Mouse (Mus musculus) forebrain, embryonic 15.5 days (tissue): ENCODE measurements around the gene Tmem185a. TPM values are rescaled to one million over a fixed set of nuclear protein-coding genes. Genes with fewer than 3 reads are reported as not detected.
"Not testable (repeated sequence)": the region's sequence is repeated elsewhere in the genome, so short reads cannot be mapped to it uniquely, and the experiment has no call there.

Source experiments
- ATAC-seq: fragments of 200-750 bp; cut with Nextera tagmentation; replicated peaks from 2 replicates; pipeline ENCODE4 v1.8.0; 2017; ENCODE audit warnings: mild to moderate bottlenecking, moderate TSS enrichment, moderate library complexity
- H3K27ac ChIP-seq: fragments of 300-500 bp; sonication (generic); replicated peaks from 2 replicates; pipeline ENCODE4 v1.5.1; 2015; ENCODE audit warnings: mild to moderate bottlenecking, inconsistent platforms
- H3K27me3 ChIP-seq: fragments of 300-500 bp; sonication (generic); 2 replicates; pipeline ENCODE4 v1.6.1; 2015; ENCODE audit warnings: inconsistent platforms
- H3K36me3 ChIP-seq: fragments of 300-500 bp; sonication (generic); 2 replicates; pipeline ENCODE4 v1.6.1; 2015; ENCODE audit warnings: mild to moderate bottlenecking, inconsistent platforms
- H3K4me1 ChIP-seq: fragments of 300-500 bp; sonication (generic); 2 replicates; pipeline ENCODE4 v1.6.1; 2015; ENCODE audit warnings: inconsistent platforms
- H3K4me2 ChIP-seq: fragments of 300-500 bp; sonication (generic); replicated peaks from 2 replicates; pipeline ENCODE4 v1.6.1; 2015; ENCODE audit warnings: mild to moderate bottlenecking, inconsistent platforms
- H3K4me3 ChIP-seq: fragments of 300-500 bp; sonication (generic); 2 replicates; pipeline ENCODE4 v1.5.1; 2015; ENCODE audit warnings: mild to moderate bottlenecking, inconsistent platforms
- H3K9ac ChIP-seq: fragments of 300-500 bp; sonication (generic); replicated peaks from 2 replicates; pipeline ENCODE4 v1.6.1; 2015; ENCODE audit warnings: mild to moderate bottlenecking, inconsistent platforms
- H3K9me3 ChIP-seq: fragments of 300-500 bp; sonication (generic); 2 replicates; pipeline ENCODE4 v1.6.1; 2016; ENCODE audit warnings: inconsistent platforms
- WGBS: fragments of 180-500 bp; shearing (Covaris S2); methylation state at CpG from one replicate; pipeline ENCODE4 v1.1.7; 2015; ENCODE audit warnings: mixed read lengths; 5-methylcytosine and 5-hydroxymethylcytosine counted together
- polyA plus RNA-seq: library from polyadenylated mRNA; unstranded; fragments of >200 nt; fragmentation: Nextera tagmentation; extraction: Ambion mirVana; gene quantifications from 2 replicates; pipeline ENCODE4 v1.2.1, GENCODE M21; 2015

Tmem185a gene
- polyA plus RNA-seq: 50.0 and 51.1 TPM in 2 replicates

DNA sequence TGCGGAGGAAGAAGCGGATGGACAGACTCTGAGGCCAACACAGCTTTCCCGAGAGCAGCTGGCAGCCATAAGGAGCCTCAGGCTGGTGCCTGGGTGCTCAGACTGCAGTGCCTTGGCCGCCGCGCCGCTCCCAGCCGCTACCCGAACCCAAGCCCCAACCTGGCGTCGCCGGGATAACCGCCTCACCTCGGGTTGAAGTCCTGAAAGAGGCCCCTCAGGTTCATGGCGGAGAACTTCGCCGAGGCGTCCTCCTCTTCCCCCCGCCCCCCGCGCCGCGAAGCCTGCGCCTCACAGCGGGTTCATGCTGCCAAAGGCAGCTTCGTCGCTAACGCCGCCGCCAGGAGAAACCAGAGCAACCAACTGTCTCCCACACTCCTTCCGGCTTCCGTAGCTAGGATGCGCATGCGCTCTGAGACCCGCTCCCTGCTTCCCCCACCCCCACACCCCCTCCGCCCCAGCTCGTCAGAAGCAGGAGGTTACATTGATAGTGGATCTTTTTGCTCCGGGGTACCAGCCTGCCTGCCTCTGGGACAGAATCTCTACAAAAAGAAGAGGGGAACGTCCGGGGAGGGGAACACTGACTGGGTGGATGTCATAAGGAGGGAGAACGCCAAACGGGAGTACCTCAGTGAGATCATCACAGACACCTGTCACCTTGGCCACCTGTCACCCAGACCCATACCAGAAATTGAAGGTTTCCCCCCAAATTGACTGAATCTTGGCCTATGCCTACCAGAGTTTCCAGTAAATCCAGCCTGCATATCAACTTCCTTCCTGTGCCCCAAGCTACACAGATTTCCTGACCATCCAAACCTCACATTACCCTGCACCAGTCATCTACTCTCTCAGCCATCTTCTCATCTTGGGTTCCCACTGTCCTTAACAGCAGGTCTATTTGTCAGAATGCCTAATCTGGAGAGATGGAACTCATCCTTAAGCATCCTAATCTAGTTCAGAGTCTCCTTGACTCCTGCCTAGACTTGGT lies at the start of gene Tmem185a:
TSS of gene Tmem185a (minus strand) at position 389 of the 985 bp plus-strand sequence.
- ATAC-seq: peak; percentile 96
- Histone ChIP-seq H3K4me1 (peaks cover 13% of the 10 kb centered on the region), H3K36me3 (no peaks in the 10 kb centered on the region), H3K27me3 (no peaks in the 10 kb centered on the region), H3K4me3 (peak within 1 kb of the TSS; percentile 63), H3K9ac (peak within 1 kb of the TSS; percentile 66), H3K9me3 (no peaks in the 10 kb centered on the region), H3K4me2 (peak within 1 kb of the TSS; percentile 47), H3K27ac (peak within 1 kb of the TSS; percentile 89)
- WGBS: 28% methylated on average over 42 of the region's 42 CpGs

DNA sequence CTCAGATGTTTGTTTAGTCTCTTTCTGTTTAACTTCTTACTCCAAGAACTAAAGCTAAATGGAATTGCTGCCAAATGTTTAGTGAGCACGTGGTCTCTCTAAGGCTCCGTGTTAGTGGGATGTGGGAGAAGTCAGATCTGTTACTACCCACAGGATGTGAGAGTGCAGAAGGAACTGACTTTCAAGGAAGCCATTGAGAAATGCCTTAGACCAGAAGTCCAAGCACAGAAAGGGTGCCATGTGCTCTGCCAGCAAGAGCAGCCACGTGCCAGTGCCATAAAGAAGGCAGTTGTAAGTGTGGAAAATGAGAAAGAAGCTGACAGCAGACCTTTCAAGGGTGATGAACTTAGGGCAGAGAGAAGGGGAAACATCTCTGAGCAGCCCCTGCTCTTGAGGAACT lies 37.4 kb upstream of the Tmem185a start:
- H3K27me3 ChIP-seq, H3K9ac ChIP-seq, H3K9me3 ChIP-seq, ATAC-seq, H3K4me3 ChIP-seq, H3K36me3 ChIP-seq, H3K27ac ChIP-seq, H3K4me2 ChIP-seq, H3K4me1 ChIP-seq: not testable (repeated sequence)
- 77% methylated on average over 3 of the region's 3 CpGs for WGBS

- H3K27me3 ChIP-seq, H3K4me2 ChIP-seq, H3K36me3 ChIP-seq, H3K27ac ChIP-seq, H3K9ac ChIP-seq, ATAC-seq, H3K4me3 ChIP-seq, H3K4me1 ChIP-seq, H3K9me3 ChIP-seq: not testable (repeated sequence)
- WGBS: no CpG with 5 or more reads among the region's 1 CpGs
Observed at GRCm38 (mm10) chrX:70487328-70487727, 10.3 kb upstream of the Tmem185a start.

DNA sequence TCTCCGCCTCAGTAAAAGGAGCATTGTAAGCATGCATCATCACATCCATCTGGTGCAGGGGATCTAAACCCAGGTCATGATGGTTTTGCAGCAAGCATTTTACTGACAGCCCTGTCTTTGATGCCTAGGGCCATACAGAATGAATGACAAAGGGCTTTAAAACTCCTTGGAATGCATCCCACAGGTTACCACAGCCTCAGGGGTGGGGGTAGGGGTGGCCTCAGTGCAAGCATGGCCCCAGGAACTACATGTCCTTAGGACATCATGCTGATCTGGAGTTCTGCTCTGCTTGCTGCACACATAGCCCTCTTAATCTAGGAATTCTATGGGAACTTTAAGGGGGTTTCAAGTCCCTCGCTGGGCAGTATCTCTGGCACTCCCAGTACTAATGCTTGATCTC lies 5.2 kb upstream of the Tmem185a start:
- Histone ChIP-seq H3K4me1 (no peaks in the 10 kb centered on the region), H3K36me3 (no peaks in the 10 kb centered on the region), H3K9me3 (no peaks in the 10 kb centered on the region), H3K4me2 (no peak overlapping the region), H3K9ac (no peak overlapping the region), H3K4me3 (no peak overlapping the region), H3K27ac (no peak overlapping the region), H3K27me3 (no peaks in the 10 kb centered on the region)
- no peak for ATAC-seq
- 59% methylated on average over 2 of the region's 2 CpGs for WGBS

DNA sequence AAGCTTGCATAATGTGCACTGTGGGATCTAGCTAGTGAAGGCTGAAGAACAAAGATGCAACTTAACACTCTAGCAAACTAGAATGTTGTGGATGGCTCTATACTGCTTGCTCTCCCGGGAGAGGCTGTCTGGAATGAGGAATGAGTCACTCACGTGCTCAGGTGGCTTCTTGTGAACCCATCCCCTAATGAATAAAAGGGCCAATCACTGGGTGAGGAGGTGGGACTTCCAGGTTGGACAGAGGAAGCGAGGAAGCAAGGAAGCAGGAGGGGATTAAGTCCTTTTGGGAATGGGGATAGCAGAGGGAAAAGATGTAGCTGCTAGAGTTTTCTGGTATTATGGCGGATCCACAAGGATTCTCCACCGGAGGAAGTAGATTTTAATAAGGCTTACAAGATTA lies 1.7 kb upstream of the Tmem185a start:
- ATAC-seq: no peak
- H3K4me3 ChIP-seq: no peak overlapping the region
- H3K36me3 ChIP-seq: no peaks in the 10 kb centered on the region
- H3K4me2 ChIP-seq: no peak overlapping the region
- H3K27me3 ChIP-seq: no peaks in the 10 kb centered on the region
- no peaks in the 10 kb centered on the region for H3K9me3 ChIP-seq
- no peak overlapping the region for H3K27ac ChIP-seq
- WGBS: 64% methylated on average over 5 of the region's 5 CpGs
- H3K9ac ChIP-seq: no peak overlapping the region
- peaks cover 13% of the 10 kb centered on the region for H3K4me1 ChIP-seq

GRCm38 (mm10) chrX:70475215-70475765 lies 1.7 kb downstream of the Tmem185a start:
- ATAC-seq: no peak
- H3K4me2 ChIP-seq: peak overlapping the region; percentile 47
- no peaks in the 10 kb centered on the region for H3K9me3 ChIP-seq
- H3K4me3 ChIP-seq: peak overlapping the region; percentile 63
- no peak overlapping the region for H3K27ac ChIP-seq
- peaks cover 13% of the 10 kb centered on the region for H3K4me1 ChIP-seq
- WGBS: 58% methylated on average over 3 of the region's 3 CpGs
- H3K36me3 ChIP-seq: no peaks in the 10 kb centered on the region
- no peaks in the 10 kb centered on the region for H3K27me3 ChIP-seq
- H3K9ac ChIP-seq: no peak overlapping the region

- no peak overlapping the region for H3K27ac ChIP-seq
- H3K4me3 ChIP-seq: no peak overlapping the region
- no peak overlapping the region for H3K4me2 ChIP-seq
- no peak for ATAC-seq
- H3K4me1 ChIP-seq: no peaks in the 10 kb centered on the region
- H3K27me3 ChIP-seq: no peaks in the 10 kb centered on the region
- no peaks in the 10 kb centered on the region for H3K36me3 ChIP-seq
- no peak overlapping the region for H3K9ac ChIP-seq
- 79% methylated on average over 1 of the region's 1 CpGs for WGBS
- H3K9me3 ChIP-seq: no peaks in the 10 kb centered on the region
Observed at GRCm38 (mm10) chrX:70466897-70467296, 10.1 kb downstream of the Tmem185a start.

DNA sequence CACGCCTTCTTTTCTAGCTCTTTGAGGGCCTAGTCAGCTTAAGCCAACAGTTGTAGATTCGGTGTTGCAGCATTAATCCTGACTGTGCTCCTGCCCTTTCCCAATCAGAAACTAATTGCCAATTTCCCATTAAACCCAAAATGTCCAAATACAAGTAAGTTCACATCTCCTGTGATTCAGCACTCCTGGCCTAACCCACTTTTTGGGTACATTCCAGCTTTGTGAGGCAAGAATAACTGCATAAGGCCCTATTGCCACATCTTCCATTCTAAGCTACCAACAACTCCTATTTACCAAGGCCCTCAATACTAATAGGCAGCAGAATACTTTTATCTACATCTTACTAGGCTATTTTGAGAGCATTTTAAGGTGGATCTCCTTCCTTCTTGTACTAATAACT lies 11.5 kb downstream of the Tmem185a start:
- Histone ChIP-seq H3K4me3 (no peak overlapping the region), H3K9ac (no peak overlapping the region), H3K9me3 (no peaks in the 10 kb centered on the region), H3K27me3 (no peaks in the 10 kb centered on the region), H3K36me3 (no peaks in the 10 kb centered on the region), H3K4me1 (no peaks in the 10 kb centered on the region), H3K4me2 (no peak overlapping the region), H3K27ac (no peak overlapping the region)
- 75% methylated on average over 2 of the region's 2 CpGs for WGBS
- ATAC-seq: no peak

- no peak overlapping the region for H3K9ac ChIP-seq
- H3K4me3 ChIP-seq: no peak overlapping the region
- no peaks in the 10 kb centered on the region for H3K27me3 ChIP-seq
- no peak for ATAC-seq
- no peak overlapping the region for H3K27ac ChIP-seq
- no peaks in the 10 kb centered on the region for H3K9me3 ChIP-seq
- 82% methylated on average over 5 of the region's 5 CpGs for WGBS
- no peak overlapping the region for H3K4me2 ChIP-seq
- H3K4me1 ChIP-seq: no peaks in the 10 kb centered on the region
- H3K36me3 ChIP-seq: no peaks in the 10 kb centered on the region
Observed at GRCm38 (mm10) chrX:70463621-70464020, 13.4 kb downstream of the Tmem185a start.

GRCm38 (mm10) chrX:70452359-70452758 lies 24.6 kb downstream of the Tmem185a start:
- no CpG with 5 or more reads among the region's 1 CpGs for WGBS
- H3K9ac ChIP-seq, H3K4me3 ChIP-seq, ATAC-seq, H3K27me3 ChIP-seq, H3K36me3 ChIP-seq, H3K4me1 ChIP-seq, H3K4me2 ChIP-seq, H3K9me3 ChIP-seq, H3K27ac ChIP-seq: not testable (repeated sequence)

- not testable (repeated sequence) for H3K4me2 ChIP-seq, H3K27me3 ChIP-seq, H3K4me1 ChIP-seq, H3K9me3 ChIP-seq, H3K4me3 ChIP-seq, H3K27ac ChIP-seq, H3K9ac ChIP-seq, H3K36me3 ChIP-seq, ATAC-seq
- WGBS: 75% methylated on average over 3 of the region's 3 CpGs
Observed at GRCm38 (mm10) chrX:70425473-70425872, 51.5 kb downstream of the Tmem185a start.
